Mouse (Mus musculus) liver, embryonic 14.5 days (tissue): Measurements from ENCODE around the gene Psma6. TPM values are rescaled to one million over a fixed set of nuclear protein-coding genes. Genes with fewer than 3 reads are reported as not detected.

ENCODE experiments used
- ATAC-seq: fragments of 200-750 bp; cut with Nextera tagmentation; 2 replicates; pipeline ENCODE4 v1.8.0; 2017; ENCODE audit warnings: moderate number of reproducible peaks, mild to moderate bottlenecking, moderate library complexity; ENCODE audit not compliant: insufficient read depth
- DNase-seq, 3 experiments: peaks; one replicate each; pipeline ENCODE4 v3.0.0-alpha.2; 2012 to 2013; ENCODE audit warnings: low read depth in 3 of 3, low spot score in 3 of 3
- H3K27ac ChIP-seq: fragments of 300-500 bp; sonication (generic); 2 replicates; pipeline ENCODE4 v1.5.1; 2014; ENCODE audit warnings: moderate library complexity, mild to moderate bottlenecking, control low read depth, inconsistent platforms
- H3K27me3 ChIP-seq: fragments of 300-500 bp; sonication (generic); 2 replicates; pipeline ENCODE4 v1.6.1; 2014; ENCODE audit warnings: mild to moderate bottlenecking, low read length, moderate library complexity; ENCODE audit not compliant: control insufficient read depth, insufficient read depth
- H3K36me3 ChIP-seq: fragments of 300-500 bp; sonication (generic); replicated peaks from 2 replicates; pipeline ENCODE4 v1.6.1; 2014; ENCODE audit warnings: low read depth; ENCODE audit not compliant: control insufficient read depth, insufficient read depth
- H3K4me1 ChIP-seq, 2 experiments: fragments of 200-500 bp in 1 of 2; fragments of 300-500 bp in 1 of 2; sonication (generic) in 1 of 2; replicated peaks; 2 replicates each; pipeline ENCODE4 v1.6.1; 2012 to 2014; ENCODE audit warnings: antibody characterized with exemption in 1 of 2, inconsistent platforms in 1 of 2, low read length in 1 of 2; ENCODE audit not compliant: control insufficient read depth in 2 of 2, insufficient read depth in 2 of 2
- H3K4me2 ChIP-seq: fragments of 300-500 bp; sonication (generic); 2 replicates; pipeline ENCODE4 v1.6.1; 2014; ENCODE audit warnings: low read depth, mild to moderate bottlenecking, control low read depth, moderate library complexity
- H3K4me3 ChIP-seq, 2 experiments: fragments of 200-500 bp in 1 of 2; fragments of 300-500 bp in 1 of 2; sonication (generic) in 1 of 2; 2 replicates each; pipeline ENCODE4 v1.5.1; 2012 to 2014; ENCODE audit warnings: low read depth in 2 of 2, low read length in 2 of 2, mild to moderate bottlenecking in 2 of 2, control low read depth in 1 of 2, inconsistent platforms in 1 of 2, moderate library complexity in 1 of 2; ENCODE audit not compliant: insufficient read depth in 1 of 2
- H3K9ac ChIP-seq: fragments of 300-500 bp; sonication (generic); replicated peaks from 2 replicates; pipeline ENCODE4 v1.6.1; 2014; ENCODE audit warnings: mild to moderate bottlenecking, control low read depth, moderate library complexity
- H3K9me3 ChIP-seq: fragments of 300-500 bp; sonication (generic); 2 replicates; pipeline ENCODE4 v1.6.1; 2016; ENCODE audit warnings: low read length, mixed read lengths; ENCODE audit not compliant: control insufficient read depth
- CTCF ChIP-seq: IDR thresholded peaks from 2 replicates; pipeline ENCODE4 v1.5.1; 2016; ENCODE audit warnings: antibody characterized with exemption, low read depth, control low read depth
- EP300 ChIP-seq: IDR thresholded peaks from 2 replicates; pipeline ENCODE4 v1.6.1; 2016; ENCODE audit warnings: antibody characterized with exemption, low read depth
- WGBS: fragments of 180-500 bp; shearing (Covaris S2); extraction: QIAGEN DNeasy Blood & Tissue Kit; methylation state at CpG from one replicate; pipeline ENCODE4 v1.1.7; 2014; ENCODE audit not compliant: insufficient replicate concordance; 5-methylcytosine and 5-hydroxymethylcytosine counted together
- polyA plus RNA-seq, 2 experiments: library from polyadenylated mRNA; depleted of rRNA in 1 of 2; stranded (reverse) in 1 of 2; unstranded in 1 of 2; fragments of >200 nt; fragmentation: Nextera tagmentation in 1 of 2; extraction: Ambion mirVana in 1 of 2; gene quantifications; 2 replicates each; pipeline versions ENCODE4 v1.2.1 to v1.2.3; 2012 to 2014

Gene Psma6
- polyA plus RNA-seq, 2 experiments, result 85.9 to 220 TPM

- Histone ChIP-seq H3K9me3 (no peaks in the 10 kb centered on the region), H3K9ac (no peak overlapping the region), H3K4me3 (no peak overlapping the region), H3K4me1 (0 out of 4 replicates have a peak, but pooled peaks cover 0 to 2% of the 10 kb centered on the region in 2 experiments), H3K27me3 (no peaks in the 10 kb centered on the region), H3K36me3 (peaks cover 51% of the 10 kb centered on the region), H3K27ac (no peak overlapping the region), H3K4me2 (no peak overlapping the region)
- WGBS, result 87% methylated on average over 5 of the region's 5 CpGs
- no peak for ATAC-seq
- no peak for TF ChIP-seq EP300
- TF ChIP-seq CTCF, result no peak
- no peak for DNase-seq
These were observed 31.2 kb downstream of the Psma6 start for GRCm38 (mm10) chr12:55415255-55415654.

DNA sequence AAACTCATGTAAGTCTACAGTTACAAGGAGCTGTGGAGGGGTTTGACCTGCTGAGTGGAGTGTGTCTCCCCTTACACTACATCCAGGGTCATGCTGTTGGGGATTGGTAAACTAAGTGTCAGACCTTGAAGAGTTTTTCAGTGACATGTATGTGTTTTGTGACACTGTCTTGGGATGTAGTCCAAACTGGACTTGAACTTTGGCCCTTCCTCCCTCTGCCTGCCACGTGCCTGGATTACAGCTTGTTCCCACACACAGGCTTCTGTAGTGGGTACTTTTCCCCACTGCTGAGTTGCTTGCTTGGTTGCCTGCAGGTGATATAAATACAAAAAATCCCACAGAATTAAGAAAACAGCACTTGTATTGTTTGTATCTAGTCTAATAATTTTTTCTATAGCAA, 31.7 kb downstream of the Psma6 start:
- ATAC-seq (no peak), DNase-seq (no peak)
- Histone ChIP-seq H3K4me1 (0 out of 4 replicates have a peak, but pooled peaks cover 0 to 2% of the 10 kb centered on the region in 2 experiments), H3K4me2 (no peak overlapping the region), H3K36me3 (peaks cover 51% of the 10 kb centered on the region), H3K27ac (no peak overlapping the region), H3K27me3 (no peaks in the 10 kb centered on the region), H3K4me3 (no peak overlapping the region), H3K9me3 (no peaks in the 10 kb centered on the region), H3K9ac (no peak overlapping the region)
- WGBS, result 57% methylated on average over 1 of the region's 1 CpGs
- no peak for TF ChIP-seq CTCF
- no peak for TF ChIP-seq EP300

- Histone ChIP-seq H3K27me3 (no peaks in the 10 kb centered on the region), H3K4me1 (0 out of 4 replicates have a peak, but pooled peaks cover 0 to 2% of the 10 kb centered on the region in 2 experiments), H3K9me3 (no peaks in the 10 kb centered on the region), H3K27ac (no peak overlapping the region), H3K36me3 (peaks cover 25% of the 10 kb centered on the region), H3K9ac (no peak overlapping the region), H3K4me3 (no peak overlapping the region), H3K4me2 (no peak overlapping the region)
- no peak for TF ChIP-seq EP300
- WGBS, result 91% methylated on average over 24 of the region's 24 CpGs
- ATAC-seq, result no peak
- no peak for DNase-seq
These were observed 36.2 kb downstream of the Psma6 start for GRCm38 (mm10) chr12:55420220-55420619.

- ATAC-seq, result no peak
- no peak for DNase-seq
- Histone ChIP-seq H3K4me2 (no peak overlapping the region), H3K4me3 (no peak overlapping the region), H3K27me3 (no peaks in the 10 kb centered on the region), H3K36me3 (peaks cover 15% of the 10 kb centered on the region), H3K9ac (no peak overlapping the region), H3K9me3 (no peaks in the 10 kb centered on the region), H3K27ac (no peak overlapping the region), H3K4me1 (no peaks in the 10 kb centered on the region)
- 11% methylated on average over 3 of the region's 3 CpGs for WGBS
- TF ChIP-seq CTCF (no peak), EP300 (no peak)
These were observed 38.0 kb downstream of the Psma6 start for GRCm38 (mm10) chr12:55422057-55422456.

DNA sequence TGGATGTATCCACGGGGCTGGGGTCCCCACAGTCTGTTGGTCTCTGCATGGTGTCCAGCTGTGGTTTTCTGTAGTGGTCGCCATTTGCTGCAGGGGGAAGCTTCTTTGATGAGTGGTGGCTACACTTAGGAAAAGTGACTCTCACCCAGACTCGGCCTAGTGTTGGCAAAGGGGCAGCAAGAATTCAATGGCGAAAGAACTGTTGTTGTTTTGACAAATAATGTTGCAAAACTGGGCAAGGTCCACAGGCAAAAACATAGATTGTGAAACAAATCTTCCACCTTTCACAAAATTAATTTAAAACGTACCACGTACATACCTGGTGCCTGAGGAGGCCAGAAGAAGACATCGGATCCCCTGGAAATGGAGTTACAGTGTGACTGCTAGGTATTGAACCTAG, 42.3 kb downstream of the Psma6 start:
- ATAC-seq, result no peak
- no peak for DNase-seq
- Histone ChIP-seq H3K4me3 (no peak overlapping the region), H3K4me1 (no peaks in the 10 kb centered on the region), H3K27ac (no peak overlapping the region), H3K27me3 (no peaks in the 10 kb centered on the region), H3K9me3 (no peaks in the 10 kb centered on the region), H3K4me2 (no peak overlapping the region), H3K9ac (no peak overlapping the region), H3K36me3 (no peaks in the 10 kb centered on the region)
- 71% methylated on average over 7 of the region's 7 CpGs for WGBS
- TF ChIP-seq EP300, result no peak
- TF ChIP-seq CTCF, result no peak
